Mouse (Mus musculus) gastrocnemius, adult 8-10 months (tissue): ENCODE measurements around the gene Iffo2. TPM values are rescaled to one million over a fixed set of nuclear protein-coding genes. Genes with fewer than 3 reads are reported as not detected.
"Not testable (repeated sequence)": the region's sequence is repeated elsewhere in the genome, so short reads cannot be mapped to it uniquely, and the experiment has no call there.

Experiments
- DNase-seq, 2 experiments: peaks; one replicate each; pipeline ENCODE4 v3.0.0; 2022; ENCODE audit warnings: low spot score in 2 of 2
- total RNA-seq, 4 experiments: library from RNA; stranded (reverse); gene quantifications; 2 replicates each; pipeline ENCODE4 v1.2.4; 2022

Gene Iffo2
- total RNA-seq = 1 to 10 TPM; 1.2 to 1.9 (median 1.7) TPM

DNA sequence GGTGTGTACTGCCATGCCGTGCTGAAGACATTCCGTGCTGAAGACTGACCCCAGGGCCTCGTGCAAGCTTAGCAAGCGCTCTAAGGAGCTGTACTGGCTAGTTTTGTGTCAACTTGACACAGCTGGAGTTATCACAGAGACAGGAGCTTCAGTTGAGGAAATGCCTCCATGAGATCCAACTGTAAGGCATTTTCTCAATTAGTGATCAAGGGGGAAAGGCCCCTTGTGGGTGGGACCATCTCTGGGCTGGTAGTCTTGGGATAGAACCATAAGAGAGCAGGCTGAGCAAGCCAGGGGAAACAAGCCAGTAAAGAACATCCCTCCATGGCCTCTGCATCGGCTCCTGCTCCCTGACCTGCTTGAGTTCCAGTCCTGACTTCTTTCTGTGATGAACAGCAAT lies at the start of gene Iffo2:
Gene Iffo2 (plus strand): TSS at position 301 of the 400 bp plus-strand sequence.
- not testable (repeated sequence) for DNase-seq

DNA sequence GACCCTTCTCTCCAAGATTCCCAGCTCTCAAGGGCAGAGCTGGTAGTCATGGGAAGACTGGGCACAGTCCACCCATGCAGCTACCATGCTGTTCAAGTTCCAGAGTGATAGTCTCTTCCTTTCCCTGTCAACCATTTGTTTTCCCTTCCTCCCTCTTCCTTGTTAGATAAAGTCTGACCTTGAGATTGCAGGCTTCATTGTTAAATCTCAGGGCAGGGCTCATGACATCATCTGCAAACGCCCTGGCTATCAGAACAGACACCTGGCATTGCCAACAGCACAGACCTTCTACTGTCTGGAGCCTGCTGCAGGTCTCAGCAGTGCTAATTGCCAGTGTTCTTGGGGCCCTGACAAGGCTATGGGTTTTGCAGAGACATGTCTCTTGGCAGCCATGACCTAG lies 48.9 kb upstream of the Iffo2 start:
- no peak for DNase-seq

DNA sequence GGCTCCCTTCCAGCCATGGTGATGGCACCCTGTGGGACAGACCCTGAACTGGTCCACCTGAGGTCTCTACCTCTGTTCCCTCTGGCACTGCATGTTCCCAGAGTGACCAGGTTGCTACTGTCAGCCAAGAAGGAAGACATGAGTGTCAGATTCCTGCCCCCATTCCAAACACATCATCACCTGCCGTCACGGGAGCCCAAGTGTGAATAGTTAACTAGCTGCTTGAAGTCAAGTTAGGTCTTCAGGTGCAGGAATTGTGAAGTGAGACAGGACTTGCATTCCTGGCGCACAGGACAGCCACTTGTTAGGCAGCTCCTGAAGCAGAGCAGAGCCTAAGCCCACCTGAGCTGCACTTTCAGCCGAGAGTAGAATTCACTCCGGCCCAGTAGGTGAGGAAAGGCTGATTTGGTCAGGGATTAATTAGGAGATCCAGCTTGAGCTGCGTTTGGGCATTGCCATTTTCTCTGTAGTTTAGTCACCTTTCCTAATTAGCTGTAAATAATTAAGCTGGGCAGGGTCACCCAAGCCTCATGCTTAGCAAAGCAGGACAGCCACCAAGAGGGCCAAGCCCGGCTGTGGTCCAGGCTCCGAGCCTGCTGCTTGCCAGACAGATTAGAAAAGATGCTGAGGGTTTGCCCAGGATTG lies 46.8 kb upstream of the Iffo2 start:
- DNase-seq = no peak

DNA sequence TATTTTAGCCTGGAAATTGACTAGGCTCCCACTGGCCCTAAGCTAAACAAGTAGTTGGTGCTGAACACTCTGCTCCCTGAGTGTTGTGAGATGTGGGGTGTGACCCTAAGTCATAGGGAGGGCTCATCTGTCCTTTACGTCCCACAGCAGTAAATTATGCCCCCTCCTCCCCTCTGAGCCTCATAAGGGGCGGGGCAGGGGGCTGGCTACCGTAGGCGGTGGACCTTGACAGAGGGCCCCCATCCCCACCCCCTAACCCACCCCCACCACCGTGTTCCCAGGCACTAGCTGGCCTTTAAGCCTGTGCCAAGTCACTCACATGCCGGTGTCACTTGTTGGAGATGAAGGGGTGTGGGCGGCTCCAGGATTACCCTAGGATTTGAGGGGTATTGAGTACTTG lies 45.9 kb upstream of the Iffo2 start:
- no peak for DNase-seq

DNA sequence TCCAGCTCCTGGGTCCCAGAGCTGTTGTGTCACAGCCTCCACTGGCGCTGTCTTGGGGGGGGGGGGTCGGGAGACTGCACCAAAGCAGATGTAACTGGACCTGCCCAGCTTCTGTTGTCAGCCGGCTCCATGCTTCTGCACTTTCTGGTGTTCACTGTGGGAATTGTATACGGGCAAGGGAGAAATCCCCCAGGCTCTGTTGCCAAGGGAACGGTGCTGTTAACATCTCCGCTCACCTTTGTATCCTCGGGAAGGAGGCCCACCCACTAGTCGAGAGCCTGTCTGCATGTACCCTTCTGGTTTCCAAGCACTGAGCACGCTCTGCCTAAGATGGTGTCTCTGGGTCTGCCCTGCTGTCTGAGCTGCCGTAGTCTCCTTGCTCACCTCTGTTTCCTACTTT lies 43.3 kb upstream of the Iffo2 start:
- DNase-seq = no peak

DNA sequence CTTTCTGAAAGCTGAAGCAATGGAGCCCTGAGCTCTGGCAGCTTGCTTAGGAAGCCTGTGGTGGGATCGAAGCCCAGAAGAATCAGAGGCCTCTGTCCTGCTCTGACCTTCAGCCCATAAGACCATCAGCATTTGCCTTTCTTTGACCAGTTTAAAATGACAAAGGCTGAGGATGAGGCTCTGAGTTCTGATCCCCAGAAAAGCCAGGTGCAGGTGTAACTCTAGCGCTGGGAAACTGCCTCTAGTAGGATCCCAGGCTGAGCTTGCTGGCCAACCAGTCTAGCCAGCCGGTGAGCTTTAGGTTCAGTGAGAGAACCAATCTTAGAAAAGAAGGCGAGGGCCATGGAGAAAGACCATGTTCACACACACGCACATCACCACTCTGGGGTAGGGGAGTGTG lies 42.0 kb upstream of the Iffo2 start:
- no peak for DNase-seq

DNA sequence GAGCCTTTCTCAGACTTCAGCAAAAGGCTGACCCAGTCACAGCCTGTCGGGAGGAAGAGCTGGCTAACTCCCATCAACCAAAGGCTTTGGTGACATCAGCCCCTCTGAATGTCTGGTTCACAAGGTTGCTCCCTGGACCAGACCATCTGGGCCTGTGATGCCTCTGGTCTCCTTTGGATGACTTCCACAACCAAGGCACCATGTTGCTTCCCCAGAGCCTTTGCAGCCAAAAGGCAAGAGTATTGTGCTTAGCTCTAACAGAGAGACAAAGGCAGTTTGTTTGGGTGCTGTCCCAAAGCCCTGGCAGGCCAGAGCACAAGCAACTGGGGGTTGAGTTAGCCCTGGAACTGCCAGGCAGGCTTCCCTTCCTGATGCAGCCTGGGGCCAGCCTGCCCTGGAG lies 40.4 kb upstream of the Iffo2 start:
- DNase-seq = no peak

DNA sequence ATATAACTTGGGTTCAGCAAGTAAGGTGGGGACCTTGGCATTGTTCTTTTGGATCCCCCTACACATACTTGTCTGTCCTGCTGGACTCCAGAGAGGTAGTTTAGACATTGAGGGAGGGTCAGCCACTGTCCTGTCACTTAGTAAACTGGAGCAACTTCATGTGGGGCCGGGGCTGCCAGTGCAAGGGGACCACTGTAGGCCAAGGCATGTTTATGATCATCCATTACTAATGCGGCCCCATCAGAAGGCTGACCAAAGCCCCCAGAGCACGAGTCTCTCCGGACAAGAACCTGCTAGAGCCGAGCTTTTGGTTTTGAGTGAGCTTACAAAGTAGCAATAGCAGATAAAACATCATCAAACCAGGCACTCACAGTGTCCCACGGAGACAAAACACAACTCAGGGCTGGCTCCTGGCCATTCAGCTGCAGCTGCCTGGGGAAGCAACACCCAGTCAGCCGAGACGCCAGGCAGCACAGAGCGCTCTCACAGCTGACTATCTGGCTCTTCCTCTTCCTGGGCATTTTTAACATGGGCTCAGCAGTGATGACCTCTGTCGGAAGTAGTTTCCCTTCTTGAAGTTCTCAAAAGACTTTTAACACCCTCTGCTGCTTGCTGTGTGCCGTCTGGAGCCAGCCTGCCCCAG lies 39.8 kb upstream of the Iffo2 start:
- DNase-seq = peak; percentile 43 to 61

DNA sequence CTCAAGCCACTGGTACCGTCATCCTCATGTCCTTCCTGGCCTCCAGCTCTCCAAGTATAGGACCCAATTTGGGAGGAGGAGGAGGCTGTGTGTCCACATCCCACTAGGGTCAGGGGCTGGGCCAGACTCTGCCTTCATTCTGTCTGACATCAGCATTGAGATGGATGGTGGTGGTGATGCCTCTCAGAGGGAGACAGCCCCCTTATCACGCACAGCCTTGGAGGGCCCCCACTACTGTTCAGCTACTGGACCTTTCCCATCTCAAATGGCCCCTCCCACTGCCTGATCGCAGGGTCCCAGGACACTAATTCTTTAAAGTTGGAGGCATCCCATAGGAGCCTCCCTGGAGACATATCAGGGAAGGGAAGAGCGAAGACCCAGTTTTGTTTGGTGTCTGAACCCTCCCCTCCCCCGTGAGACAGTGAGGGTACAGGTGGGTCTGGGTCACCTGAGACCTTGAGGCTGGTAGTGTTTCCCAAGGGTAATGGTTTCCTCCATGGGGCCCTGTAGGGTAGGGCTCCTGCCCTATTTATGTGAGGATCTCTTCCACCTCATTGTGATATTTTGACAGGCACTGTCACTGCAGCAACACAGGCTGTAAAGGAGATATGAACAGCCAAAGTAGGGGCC lies 38.7 kb upstream of the Iffo2 start:
- no peak for DNase-seq

DNA sequence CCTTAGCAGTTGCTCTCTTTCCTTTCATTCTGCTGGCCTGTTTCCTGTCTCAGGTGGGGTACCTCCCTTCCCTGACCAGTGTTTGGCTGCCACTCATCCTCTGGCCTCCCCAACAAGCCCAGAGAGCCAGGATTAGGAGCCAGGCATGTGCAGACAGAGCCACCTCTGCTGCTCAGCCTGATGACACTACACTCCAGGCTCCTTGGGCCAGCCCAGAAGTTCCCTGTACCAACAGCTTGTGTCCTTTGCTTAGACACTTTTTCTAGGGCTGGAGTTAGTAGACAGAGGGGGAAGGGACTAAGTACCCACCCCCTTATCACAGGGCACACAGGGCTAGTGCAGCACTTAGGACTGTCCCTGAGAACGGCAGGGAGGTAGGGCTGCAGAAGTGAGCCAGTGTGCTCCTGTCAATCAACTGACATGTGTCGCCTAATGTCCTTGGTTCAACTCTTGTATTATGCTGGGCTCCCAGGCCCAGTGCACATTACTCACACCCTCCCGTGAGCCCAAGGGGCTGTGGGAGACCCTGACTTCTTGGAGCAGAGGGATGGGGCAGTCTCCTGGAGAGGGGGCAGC lies 38.0 kb upstream of the Iffo2 start:
- no peak for DNase-seq

DNA sequence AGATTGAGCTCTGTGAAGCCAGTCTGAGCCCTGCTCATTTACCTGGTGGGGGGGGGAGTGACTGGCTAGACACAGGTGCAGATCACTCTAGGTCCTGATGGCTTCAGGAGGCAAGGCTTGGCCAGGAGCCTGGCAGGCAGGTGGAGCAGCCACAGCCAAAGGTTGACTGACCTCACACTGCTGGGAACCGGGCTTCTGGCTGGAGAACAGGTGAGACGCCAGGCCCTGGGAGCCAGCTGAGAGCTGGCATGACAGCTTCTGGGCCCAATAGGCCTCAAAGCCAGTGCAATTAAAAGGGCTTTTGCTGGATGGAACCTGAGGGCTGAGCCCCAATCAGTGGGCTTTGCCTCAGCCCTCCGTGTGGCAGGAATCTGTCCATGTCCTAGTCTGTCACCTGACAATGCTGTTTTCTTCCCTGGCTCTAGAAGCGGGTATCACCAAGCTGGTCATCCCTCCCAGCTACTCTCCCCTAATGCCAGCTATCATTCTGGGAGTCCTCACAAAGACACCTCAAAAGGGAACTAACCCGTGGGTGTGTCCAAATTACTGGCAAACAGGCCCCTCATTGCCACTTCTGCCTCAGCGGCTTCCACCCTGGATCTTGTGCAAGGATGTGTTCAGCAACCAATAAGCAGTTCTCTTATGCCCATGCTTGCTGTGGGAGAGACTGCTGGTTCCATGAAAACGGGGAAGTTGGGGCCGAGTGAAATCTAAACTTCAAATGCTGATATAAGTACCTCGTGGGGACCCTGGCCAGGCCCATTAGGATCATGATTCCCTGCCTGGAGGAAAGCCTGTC lies 36.9 kb upstream of the Iffo2 start:
- DNase-seq = no peak

DNA sequence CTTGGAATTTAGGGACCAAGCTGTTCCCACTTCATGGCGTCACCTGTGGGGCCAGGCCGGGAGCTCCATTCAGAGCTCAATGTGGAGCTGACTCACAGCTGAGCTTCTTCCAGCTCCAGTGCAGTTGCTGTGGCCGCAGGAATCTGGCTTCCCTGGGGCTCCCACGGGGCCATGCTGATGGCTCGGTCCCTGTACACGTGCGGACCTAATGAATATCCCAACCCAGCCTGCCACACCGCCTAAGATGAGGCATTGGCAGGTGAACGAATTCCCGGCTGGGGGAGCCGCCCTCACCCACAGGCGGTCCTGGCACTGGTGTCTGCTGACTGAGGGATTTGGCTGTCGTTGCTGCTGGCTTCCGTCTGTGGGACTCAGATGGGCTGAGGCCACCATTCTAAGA lies 29.5 kb upstream of the Iffo2 start:
- DNase-seq = peak; percentile 49 to 64

DNA sequence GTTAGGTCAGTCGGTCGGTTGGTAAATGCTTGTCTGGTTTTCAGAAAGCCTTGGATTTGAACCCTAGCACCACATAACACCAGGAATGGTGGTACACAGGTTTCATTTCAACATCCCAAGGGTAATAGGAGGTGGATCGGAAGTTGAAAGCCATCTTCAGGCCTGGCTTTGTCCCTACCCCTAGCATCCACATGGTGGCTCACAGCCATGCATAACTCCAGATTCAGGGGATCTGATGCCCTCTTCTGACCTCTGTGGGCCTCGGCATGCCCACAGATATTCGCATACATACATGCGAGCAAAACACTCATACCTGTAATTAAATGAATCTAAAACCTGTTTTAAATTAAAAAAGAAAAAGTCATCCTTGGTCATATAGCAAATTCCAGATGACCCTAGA lies 28.6 kb upstream of the Iffo2 start:
- no peak for DNase-seq

DNA sequence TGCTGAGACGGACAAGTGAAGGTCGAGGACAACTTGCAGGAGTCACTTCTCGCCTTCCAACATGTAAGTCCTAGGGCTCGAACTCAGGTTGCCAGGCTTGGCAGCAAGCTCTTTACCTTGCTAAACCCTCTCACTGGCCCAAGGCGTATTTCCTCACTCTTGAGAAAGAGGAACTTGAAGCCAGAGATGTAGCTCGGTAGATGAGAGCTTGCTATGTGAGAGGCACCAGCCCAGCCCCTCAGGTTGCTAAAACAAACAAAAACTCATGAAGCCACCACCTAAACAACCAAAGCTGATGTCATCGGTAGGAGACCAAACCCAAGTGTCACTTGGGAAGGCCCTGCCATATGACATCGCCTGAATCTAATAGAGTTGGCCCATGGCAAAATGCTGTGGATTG lies 26.4 kb upstream of the Iffo2 start:
- DNase-seq = no peak

DNA sequence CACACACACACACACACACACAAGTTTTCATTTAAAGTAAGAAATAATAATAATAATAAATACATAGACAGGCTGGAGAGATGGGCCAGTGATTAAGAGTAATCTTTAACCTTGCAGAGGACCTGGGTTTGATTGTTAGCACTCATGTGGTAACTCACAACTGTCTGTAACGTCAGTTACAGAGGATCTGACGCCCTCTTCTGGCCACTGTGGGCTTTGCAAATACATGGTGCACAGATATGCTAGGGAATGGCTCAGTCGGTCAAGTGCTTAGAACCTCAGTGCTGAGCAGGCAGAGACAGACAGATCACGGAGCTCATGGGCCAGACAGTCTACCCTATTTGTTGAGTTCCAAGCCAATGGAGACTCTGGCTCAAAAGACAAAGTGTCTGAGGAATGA lies 24.6 kb upstream of the Iffo2 start:
- DNase-seq = no peak

DNA sequence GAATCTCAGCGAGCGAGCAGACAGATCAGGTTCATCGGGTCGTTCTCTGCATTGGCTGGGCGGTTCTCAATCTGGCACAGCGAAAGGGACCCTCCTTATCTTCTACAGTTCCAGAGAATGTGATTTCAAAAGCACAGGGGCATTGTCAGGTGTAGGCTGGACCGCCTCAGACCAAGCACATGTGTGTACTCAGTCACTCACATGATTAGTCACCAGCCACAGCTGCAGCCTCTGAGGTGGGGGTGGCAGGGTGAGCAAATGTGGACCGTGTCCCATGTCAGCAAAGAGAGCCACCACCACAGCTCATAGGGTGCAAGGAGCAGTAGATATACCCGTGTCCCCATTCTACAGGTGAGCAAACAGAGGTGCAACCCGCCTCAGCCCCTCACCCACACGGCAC lies 23.6 kb upstream of the Iffo2 start:
- no peak for DNase-seq

DNA sequence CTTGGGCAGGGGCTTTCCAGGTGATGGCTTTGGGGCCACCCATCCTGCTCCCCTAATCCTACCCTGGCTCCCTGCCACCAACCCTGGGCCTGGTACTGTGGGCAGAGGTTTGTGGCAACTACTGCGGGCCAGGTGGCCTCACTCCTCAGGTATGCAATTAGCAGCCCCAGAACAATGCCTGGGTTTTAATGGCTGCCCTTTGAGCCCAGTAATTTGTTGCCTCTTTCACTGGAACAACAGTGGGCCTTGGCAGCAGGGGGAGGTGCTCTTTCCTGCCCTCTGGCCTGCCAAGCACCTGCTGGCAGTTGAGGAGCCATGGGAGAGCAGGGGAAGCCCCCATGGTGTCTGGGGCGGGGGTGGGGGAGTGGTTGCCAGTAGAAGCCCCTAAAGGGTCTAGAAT lies 21.3 kb upstream of the Iffo2 start:
- no peak for DNase-seq

DNA sequence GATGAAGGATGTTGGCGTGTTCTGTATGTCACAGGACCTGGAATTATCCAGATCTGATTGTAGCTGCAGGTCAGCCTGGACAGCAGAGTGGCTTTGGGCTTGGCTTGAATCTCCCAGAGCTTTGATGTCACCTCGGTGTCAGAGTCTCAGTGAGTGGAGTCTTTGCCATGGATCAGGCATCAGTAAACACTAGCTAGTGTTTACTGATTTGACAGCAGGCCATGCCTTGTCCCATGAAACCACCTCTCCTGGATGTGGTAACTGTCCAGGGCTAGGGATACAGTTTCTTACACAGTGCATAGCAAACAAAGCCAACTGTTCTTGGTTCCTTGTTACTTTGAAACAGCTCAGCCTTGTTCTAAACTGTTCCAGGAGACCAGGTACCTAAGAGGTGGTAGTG lies 18.8 kb upstream of the Iffo2 start:
- DNase-seq = no peak

DNA sequence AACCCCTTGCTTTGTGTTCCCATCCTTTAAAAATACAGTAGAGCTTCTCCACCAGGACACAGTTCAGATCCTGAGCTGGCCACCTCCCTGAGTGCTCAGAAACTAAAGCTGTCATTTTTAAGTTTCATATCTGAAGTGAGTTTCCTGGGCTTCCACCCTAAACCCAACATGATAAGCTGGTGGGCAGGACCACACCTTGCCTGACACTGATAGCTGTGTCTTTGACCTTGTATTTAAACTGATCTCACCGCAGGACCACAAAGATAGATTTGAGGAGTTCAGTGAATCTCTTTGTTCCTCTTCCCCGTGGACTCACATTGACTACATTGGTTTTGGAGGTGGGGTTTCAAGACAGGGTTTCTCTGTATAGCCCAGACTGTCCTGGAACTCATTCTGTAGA lies 17.4 kb upstream of the Iffo2 start:
- DNase-seq = no peak

DNA sequence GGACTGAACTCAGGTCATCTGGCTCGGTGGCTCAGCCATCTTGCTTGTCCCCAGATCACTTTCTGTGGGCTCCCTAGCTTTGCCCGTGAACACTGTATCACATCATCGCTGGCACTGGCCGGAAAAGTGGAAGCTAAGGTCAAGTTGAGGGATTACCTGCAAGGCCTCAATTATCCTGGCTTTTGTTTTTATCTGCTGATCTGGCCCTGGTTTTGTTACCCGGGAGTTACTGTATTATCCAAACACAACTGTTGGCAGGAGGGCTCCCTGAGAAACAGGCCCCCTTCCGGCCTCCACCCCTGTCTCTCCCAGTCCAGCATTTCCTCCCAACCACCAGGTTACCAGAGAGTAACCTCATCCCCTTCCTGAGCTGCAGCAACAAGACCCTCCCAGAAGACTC lies 11.1 kb upstream of the Iffo2 start:
- DNase-seq = no peak

DNA sequence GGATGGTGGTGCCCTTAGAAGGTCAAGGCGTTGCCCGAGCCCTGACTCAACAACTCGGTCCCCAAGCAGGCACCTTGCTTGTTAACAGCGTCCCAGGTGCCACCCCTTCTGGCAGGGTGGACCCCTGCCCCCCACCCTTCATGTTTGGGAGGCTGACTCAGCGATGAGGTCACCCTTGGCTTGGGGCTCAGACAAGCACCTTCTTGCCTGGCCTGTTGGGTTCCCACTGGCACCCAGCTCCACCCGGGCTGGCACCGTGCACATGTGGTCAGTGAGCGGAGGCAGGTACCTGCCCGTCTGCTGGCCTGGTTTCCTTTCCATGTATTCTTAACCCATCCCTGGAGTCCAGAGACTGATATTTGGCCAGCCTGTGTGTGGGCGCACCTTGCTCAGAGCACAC lies 8.4 kb upstream of the Iffo2 start:
- no peak for DNase-seq

DNA sequence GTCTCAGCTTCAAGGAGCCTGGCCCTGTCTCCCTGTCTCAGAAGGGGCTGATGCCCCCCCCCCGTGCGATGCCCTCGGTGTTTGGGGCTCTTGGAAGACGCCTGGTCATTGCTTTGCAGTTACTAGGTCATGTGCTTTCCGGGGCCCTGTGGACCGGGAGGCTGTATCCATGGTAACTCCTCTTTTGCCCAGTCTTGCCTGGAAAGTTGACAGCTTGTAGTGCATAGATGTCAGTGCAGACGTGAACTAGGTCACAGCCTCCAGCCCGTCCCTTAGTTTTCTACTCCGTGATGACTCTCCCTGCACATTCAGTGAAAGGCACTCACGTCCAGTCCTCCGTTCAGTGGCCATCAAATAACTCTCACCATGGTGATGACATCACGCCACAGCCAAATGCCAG lies 3.9 kb upstream of the Iffo2 start:
- no peak for DNase-seq
